Mouse (Mus musculus): ENCODE data around the gene Slc29a3.
A peak's percentile ranks its signal among the peaks of the same experiment; 100 is the strongest.

Gene Slc29a3

GRCm38 (mm10) chr10:60670166-60670565, 82.4 kb downstream of the Slc29a3 start:
- no peak for DNase-seq (ENCODE audit: low read depth, low spot score)

GRCm38 (mm10) chr10:60668591-60668990, 84.0 kb downstream of the Slc29a3 start:
- DNase-seq (ENCODE audit: low read depth, low spot score) = peak; percentile 43

Measured in ES-CJ7 (cell line).